23 mouse cellular contexts compared by ENCODE assay signal in the genomic region with DNA sequence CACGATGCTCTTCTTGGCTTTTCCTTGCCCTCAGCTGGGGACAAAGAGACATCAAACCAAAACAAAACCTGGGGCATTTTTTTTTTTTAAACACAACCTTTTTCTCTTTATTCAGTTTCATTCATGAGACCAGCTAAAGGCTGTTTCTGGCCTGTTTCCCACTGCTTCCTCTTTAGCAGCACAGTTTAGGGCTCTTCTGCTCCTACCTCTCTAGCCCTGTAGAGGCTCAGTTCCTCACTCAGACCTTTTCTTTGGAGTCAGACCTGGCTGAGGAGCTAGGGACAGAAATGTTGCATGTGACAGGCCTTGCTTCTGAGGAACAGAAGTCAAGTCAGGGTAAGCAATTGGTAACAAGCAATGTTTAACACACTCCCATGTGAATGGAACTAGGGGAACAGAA.
DNase-seq lines count a peak whose midpoint lies in the region; ATAC-seq lines count a peak whose summit lies in the region.
"Had no signal": no experiment of that assay in that cellular context is flagged by ENCODE, and none has a peak within 500 bp of the region (broad histone marks: within the 10 kb centered on the region; RNA-seq: fewer than 3 reads in every experiment).

No protein-coding gene starts in this region.

- H3K27ac ChIP-seq in forebrain, embryonic 10.5 days: 0 out of 2 replicates have a peak overlapping the region, but pooled peaks have one; percentile 25
- no peak overlapping the region for H3K27ac ChIP-seq in forebrain, embryonic 11.5 days (ENCODE audit: low read depth, low read length)
- H3K27ac ChIP-seq in midbrain, embryonic 13.5 days: no peak overlapping the region
- H3K27ac ChIP-seq: embryonic facial prominence, embryonic 10.5 days; forebrain, embryonic 12.5 days; heart, adult 2 months; hindbrain, embryonic 14.5 days; intestine, embryonic 15.5 days had no signal

- no peak overlapping the region for H3K4me2 ChIP-seq in forebrain, embryonic 11.5 days (ENCODE audit: low read depth, low read length, severe bottlenecking)
- no peak overlapping the region for H3K4me2 ChIP-seq in midbrain, embryonic 13.5 days (replicated peaks)
- H3K4me2 ChIP-seq: forebrain, embryonic 12.5 days; heart, embryonic 12.5 days; hindbrain, embryonic 14.5 days; intestine, embryonic 15.5 days had no signal

- no peak for DNase-seq in forebrain, embryonic 10.5 days (ENCODE audit: extremely low spot score, low spot score)
- DNase-seq in forebrain, embryonic 11.5 days (ENCODE audit: low spot score): no peak
- peak; percentile 32 for DNase-seq in 416B (ENCODE audit: low read depth)
- peak; percentile 21 for DNase-seq in splenic B cell, adult 2 months (ENCODE audit: low read depth, low spot score)
- no peak for DNase-seq in thymus, postnatal 10 days (ENCODE audit: low spot score in 2 of 2)
- DNase-seq: adrenal gland, postnatal 14 days; cerebellum, adult 18-20 months; cerebellum, adult 9-11 months; cerebellum, postnatal 36 days; gastrocnemius, postnatal 25 days; heart, adult 2 months; heart, postnatal 36 days; kidney, adult 2 months had no signal

- H3K9me3 ChIP-seq in forebrain, embryonic 10.5 days: no peaks in the 10 kb centered on the region
- no peaks in the 10 kb centered on the region for H3K9me3 ChIP-seq in forebrain, embryonic 11.5 days (ENCODE audit: control insufficient read depth, low read length)
- no peaks in the 10 kb centered on the region for H3K9me3 ChIP-seq in midbrain, embryonic 13.5 days
- H3K9me3 ChIP-seq: embryonic facial prominence, embryonic 10.5 days; forebrain, embryonic 12.5 days; heart, embryonic 12.5 days; intestine, embryonic 15.5 days had no signal

- H3K27me3 ChIP-seq in forebrain, embryonic 10.5 days (ENCODE audit: poor library complexity, severe bottlenecking): no peaks in the 10 kb centered on the region
- H3K27me3 ChIP-seq in forebrain, embryonic 11.5 days (ENCODE audit: control insufficient read depth, insufficient read depth, low read length): no peaks in the 10 kb centered on the region
- no peaks in the 10 kb centered on the region for H3K27me3 ChIP-seq in splenic B cell, adult 2 months (ENCODE audit: control insufficient read depth, insufficient read depth, low read length, poor library complexity, severe bottlenecking)
- H3K27me3 ChIP-seq in midbrain, embryonic 13.5 days: no peaks in the 10 kb centered on the region
- H3K27me3 ChIP-seq: forebrain, embryonic 12.5 days; heart, embryonic 12.5 days; intestine, embryonic 15.5 days; Patski had no signal

- WGBS in forebrain, embryonic 10.5 days: 38% methylated on average over 1 of the region's 1 CpGs
- 26% methylated on average over 1 of the region's 1 CpGs for WGBS in forebrain, embryonic 11.5 days
- WGBS in midbrain, embryonic 13.5 days: 13% methylated on average over 1 of the region's 1 CpGs

- H3K4me3 ChIP-seq in forebrain, embryonic 10.5 days: no peak overlapping the region
- H3K4me3 ChIP-seq in forebrain, embryonic 11.5 days (ENCODE audit: low read depth, low read length): no peak overlapping the region
- H3K4me3 ChIP-seq in midbrain, embryonic 13.5 days (replicated peaks): no peak overlapping the region
- H3K4me3 ChIP-seq: embryonic facial prominence, embryonic 10.5 days; forebrain, embryonic 12.5 days; heart, adult 2 months; heart, embryonic 12.5 days; intestine, embryonic 15.5 days had no signal

- no peak overlapping the region for H3K9ac ChIP-seq in forebrain, embryonic 11.5 days (ENCODE audit: low read length)
- H3K9ac ChIP-seq in midbrain, embryonic 13.5 days (replicated peaks): no peak overlapping the region
- H3K9ac ChIP-seq: forebrain, embryonic 12.5 days; heart, embryonic 12.5 days; hindbrain, embryonic 14.5 days; intestine, embryonic 15.5 days had no signal

- no peaks in the 10 kb centered on the region for H3K36me3 ChIP-seq in forebrain, embryonic 10.5 days (replicated peaks)
- no peaks in the 10 kb centered on the region for H3K36me3 ChIP-seq in forebrain, embryonic 11.5 days (ENCODE audit: control insufficient read depth, insufficient read depth, low read length)
- H3K36me3 ChIP-seq in splenic B cell, adult 2 months (ENCODE audit: control insufficient read depth, insufficient read depth, low read length, poor library complexity, severe bottlenecking): no peaks in the 10 kb centered on the region
- no peaks in the 10 kb centered on the region for H3K36me3 ChIP-seq in midbrain, embryonic 13.5 days
- H3K36me3 ChIP-seq: embryonic facial prominence, embryonic 10.5 days; forebrain, embryonic 12.5 days; heart, embryonic 12.5 days; intestine, embryonic 15.5 days had no signal

- peaks cover 8% of the 10 kb centered on the region for H3K4me1 ChIP-seq in forebrain, embryonic 10.5 days
- no peaks in the 10 kb centered on the region for H3K4me1 ChIP-seq in forebrain, embryonic 11.5 days (replicated peaks; ENCODE audit: control insufficient read depth, insufficient read depth, low read length)
- H3K4me1 ChIP-seq in midbrain, embryonic 13.5 days (replicated peaks): no peaks in the 10 kb centered on the region
- H3K4me1 ChIP-seq: embryonic facial prominence, embryonic 10.5 days; forebrain, embryonic 12.5 days; heart, embryonic 12.5 days; intestine, embryonic 15.5 days had no signal

- ATAC-seq in forebrain, embryonic 11.5 days (replicated peaks; ENCODE audit: low FRiP score): no peak
- ATAC-seq in granulocyte monocyte progenitor cell, adult 5-6 weeks (replicated peaks; ENCODE audit: poor library complexity, severe bottlenecking): peak; percentile 78
- no peak for ATAC-seq in midbrain, embryonic 13.5 days
- ATAC-seq: activated CD4-positive, CD25-positive, alpha-beta regulatory T cell, adult 4 months; forebrain, embryonic 16.5 days; intestine, embryonic 15.5 days; Patski had no signal

Comparison
In these comparisons a context has a peak if more than half of its experiments do, and no peak if none do; other contexts are left out.
1. DNase-seq: peak in 416B (single experiment) and splenic B cell, adult 2 months (single experiment); none in forebrain, embryonic 10.5 days (single experiment), forebrain, embryonic 11.5 days (single experiment) and thymus, postnatal 10 days (0 of 2).